ENCODE assay signal across 8 mouse cellular contexts in the genomic region with DNA sequence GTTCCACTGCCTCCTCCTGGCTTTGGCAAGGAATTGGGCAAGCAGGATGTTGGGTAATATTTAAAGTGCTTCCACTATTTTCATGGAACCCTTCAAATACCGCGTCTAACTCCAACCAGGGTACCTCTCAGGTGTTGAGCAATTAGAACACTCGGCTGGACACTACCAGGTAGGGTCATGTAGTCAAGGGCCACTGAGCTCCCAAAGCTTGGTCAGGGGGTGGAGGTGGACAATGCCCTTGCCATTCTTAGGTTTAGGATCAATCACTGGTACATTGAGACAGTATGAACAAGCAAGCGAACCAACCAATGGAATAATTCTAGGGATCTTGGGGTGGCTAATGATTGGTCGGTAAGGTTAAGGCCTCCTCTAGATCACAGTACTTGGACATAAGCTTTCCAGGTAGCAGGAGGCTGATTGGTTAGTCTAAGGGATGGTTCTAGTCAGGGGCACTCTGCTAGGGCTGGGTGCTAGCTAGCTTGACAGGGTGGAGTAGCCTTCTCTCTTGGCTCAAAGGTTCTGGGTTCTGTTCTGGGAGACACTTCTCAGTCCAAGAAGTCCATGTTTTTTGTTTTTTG. TPM values are rescaled to one million over a fixed set of nuclear protein-coding genes. Genes with fewer than 3 reads are reported as not detected.
DNase-seq lines count a peak whose midpoint lies in the region; ATAC-seq lines count a peak whose summit lies in the region.

No protein-coding gene starts in this region.

- no peak for DNase-seq in kidney, postnatal 4 days
- no peak for DNase-seq in thymus, postnatal 0 days (ENCODE audit: low spot score)
- DNase-seq in testis, postnatal 10 days (ENCODE audit: low spot score), result no peak
- DNase-seq in right cerebral cortex, adult 2 months (ENCODE audit: low spot score in 2 of 2), result no peak

- 35% methylated on average over 5 of the region's 5 CpGs for WGBS in kidney, embryonic 14.5 days
- WGBS in embryonic facial prominence, embryonic 12.5 days, result 17% methylated on average over 5 of the region's 5 CpGs
- WGBS in hindbrain, embryonic 16.5 days, result 32% methylated on average over 5 of the region's 5 CpGs
- WGBS in midbrain, embryonic 13.5 days, result 31% methylated on average over 5 of the region's 5 CpGs

- no peak overlapping the region; the same call in 1 of the 2 replicates for H3K9ac ChIP-seq in kidney, embryonic 14.5 days (ENCODE audit: low read depth, low read length)
- no peak overlapping the region for H3K9ac ChIP-seq in embryonic facial prominence, embryonic 12.5 days
- H3K9ac ChIP-seq in hindbrain, embryonic 16.5 days (ENCODE audit: low read depth, low read length), result peak overlapping the region; percentile 92; the same call in 1 of the 2 replicates
- no peak overlapping the region for H3K9ac ChIP-seq in midbrain, embryonic 13.5 days (replicated peaks)

- H3K27ac ChIP-seq in kidney, embryonic 14.5 days (ENCODE audit: low read depth, low read length), result no peak overlapping the region
- H3K27ac ChIP-seq in embryonic facial prominence, embryonic 12.5 days, result peak overlapping the region; percentile 96; the same call in 1 of the 2 replicates
- peak overlapping the region; percentile 92 for H3K27ac ChIP-seq in hindbrain, embryonic 16.5 days (ENCODE audit: low read depth, low read length)
- H3K27ac ChIP-seq in midbrain, embryonic 13.5 days, result no peak overlapping the region

- peak overlapping the region; percentile 50 for H3K4me3 ChIP-seq in kidney, embryonic 14.5 days (ENCODE audit: low read length)
- peak overlapping the region; percentile 50 for H3K4me3 ChIP-seq in embryonic facial prominence, embryonic 12.5 days
- peak overlapping the region; percentile 62 for H3K4me3 ChIP-seq in hindbrain, embryonic 16.5 days (ENCODE audit: low read length)
- peak overlapping the region; percentile 51 for H3K4me3 ChIP-seq in midbrain, embryonic 13.5 days (replicated peaks)

- no peaks in the 10 kb centered on the region for H3K9me3 ChIP-seq in kidney, embryonic 14.5 days (ENCODE audit: control insufficient read depth, low read length)
- no peaks in the 10 kb centered on the region for H3K9me3 ChIP-seq in embryonic facial prominence, embryonic 12.5 days
- H3K9me3 ChIP-seq in hindbrain, embryonic 16.5 days (ENCODE audit: control insufficient read depth, low read length), result no peaks in the 10 kb centered on the region
- H3K9me3 ChIP-seq in midbrain, embryonic 13.5 days, result no peaks in the 10 kb centered on the region

- H3K27me3 ChIP-seq in kidney, embryonic 14.5 days (ENCODE audit: control insufficient read depth, insufficient read depth, low read length), result peaks cover 5% of the 10 kb centered on the region
- no peaks in the 10 kb centered on the region for H3K27me3 ChIP-seq in embryonic facial prominence, embryonic 12.5 days
- no peaks in the 10 kb centered on the region for H3K27me3 ChIP-seq in hindbrain, embryonic 16.5 days (replicated peaks; ENCODE audit: control insufficient read depth, insufficient read depth, low read length)
- peaks cover 15% of the 10 kb centered on the region for H3K27me3 ChIP-seq in midbrain, embryonic 13.5 days

- peaks cover 28% of the 10 kb centered on the region for H3K4me1 ChIP-seq in kidney, embryonic 14.5 days (ENCODE audit: control insufficient read depth, insufficient read depth, low read length)
- H3K4me1 ChIP-seq in embryonic facial prominence, embryonic 12.5 days, result peaks cover 47% of the 10 kb centered on the region
- H3K4me1 ChIP-seq in hindbrain, embryonic 16.5 days (ENCODE audit: control insufficient read depth, insufficient read depth, low read depth, low read length), result peaks cover 39% of the 10 kb centered on the region
- peaks cover 48% of the 10 kb centered on the region for H3K4me1 ChIP-seq in midbrain, embryonic 13.5 days (replicated peaks)

- peaks cover 23% of the 10 kb centered on the region for H3K36me3 ChIP-seq in kidney, embryonic 14.5 days (ENCODE audit: control insufficient read depth, insufficient read depth, low read length)
- H3K36me3 ChIP-seq in embryonic facial prominence, embryonic 12.5 days, result peaks cover 23% of the 10 kb centered on the region
- peaks cover 18% of the 10 kb centered on the region for H3K36me3 ChIP-seq in hindbrain, embryonic 16.5 days (ENCODE audit: control insufficient read depth, insufficient read depth, low read length)
- H3K36me3 ChIP-seq in midbrain, embryonic 13.5 days, result peaks cover 25% of the 10 kb centered on the region

- no peak for ATAC-seq in kidney, embryonic 14.5 days (ENCODE audit: low FRiP score, low TSS enrichment)
- ATAC-seq in embryonic facial prominence, embryonic 12.5 days (ENCODE audit: insufficient number of reproducible peaks, insufficient read depth, low FRiP score, low TSS enrichment), result no peak
- ATAC-seq in hindbrain, embryonic 16.5 days, result no peak; the same call in 1 of the 2 replicates
- no peak for ATAC-seq in midbrain, embryonic 13.5 days

- H3K4me2 ChIP-seq in kidney, embryonic 14.5 days (replicated peaks; ENCODE audit: low read depth, low read length), result peak overlapping the region; percentile 96
- peak overlapping the region; percentile 96 for H3K4me2 ChIP-seq in embryonic facial prominence, embryonic 12.5 days (replicated peaks)
- H3K4me2 ChIP-seq in hindbrain, embryonic 16.5 days (ENCODE audit: low read length), result peak overlapping the region; percentile 97
- H3K4me2 ChIP-seq in midbrain, embryonic 13.5 days (replicated peaks), result peak overlapping the region; percentile 94

RNA-seq across cellular contexts. Expression of gene Ntn3, which starts 3.2 kb away (rescaled TPM):
- 4.6 and 5.3 TPM in 2 replicates for polyA plus RNA-seq in kidney, embryonic 14.5 days (2014; fragmentation: Nextera tagmentation; extraction: Ambion mirVana)
- 20.2 and 20.3 TPM in 2 replicates for polyA plus RNA-seq in embryonic facial prominence, embryonic 12.5 days (2016; fragmentation: Nextera tagmentation; extraction: Ambion mirVana)
- 4.5 and 4.6 TPM in 2 replicates for polyA plus RNA-seq in hindbrain, embryonic 16.5 days (2015; fragmentation: Nextera tagmentation; extraction: Ambion mirVana)
- polyA plus RNA-seq in midbrain, embryonic 13.5 days (2015; fragmentation: Nextera tagmentation; extraction: Ambion mirVana), result 3.3 and 4.6 TPM in 2 replicates
- 0.19 and 0.29 TPM in 2 replicates for polyA plus RNA-seq in thymus, postnatal 0 days (2015; fragmentation: Nextera tagmentation; extraction: Ambion mirVana)

RNA-seq across cellular contexts. Expression of gene Tbc1d24, which starts 7.2 kb away (rescaled TPM):
- 5.0 and 8.2 TPM in 2 replicates for polyA plus RNA-seq in kidney, embryonic 14.5 days (2014; fragmentation: Nextera tagmentation; extraction: Ambion mirVana)
- polyA plus RNA-seq in embryonic facial prominence, embryonic 12.5 days (2016; fragmentation: Nextera tagmentation; extraction: Ambion mirVana), result 8.7 and 8.9 TPM in 2 replicates
- polyA plus RNA-seq in hindbrain, embryonic 16.5 days (2015; fragmentation: Nextera tagmentation; extraction: Ambion mirVana), result 26.6 and 29.5 TPM in 2 replicates
- polyA plus RNA-seq in midbrain, embryonic 13.5 days (2015; fragmentation: Nextera tagmentation; extraction: Ambion mirVana), result 19.2 and 20.4 TPM in 2 replicates
- 1.4 and 1.5 TPM in 2 replicates for polyA plus RNA-seq in thymus, postnatal 0 days (2015; fragmentation: Nextera tagmentation; extraction: Ambion mirVana)

RNA-seq across cellular contexts. Expression of gene Tedc2, which starts 8.1 kb away (rescaled TPM):
- 13.4 and 14.8 TPM in 2 replicates for polyA plus RNA-seq in kidney, embryonic 14.5 days (2014; fragmentation: Nextera tagmentation; extraction: Ambion mirVana)
- 16.2 and 16.5 TPM in 2 replicates for polyA plus RNA-seq in embryonic facial prominence, embryonic 12.5 days (2016; fragmentation: Nextera tagmentation; extraction: Ambion mirVana)
- 8.9 and 10.1 TPM in 2 replicates for polyA plus RNA-seq in hindbrain, embryonic 16.5 days (2015; fragmentation: Nextera tagmentation; extraction: Ambion mirVana)
- 13.9 and 14.4 TPM in 2 replicates for polyA plus RNA-seq in midbrain, embryonic 13.5 days (2015; fragmentation: Nextera tagmentation; extraction: Ambion mirVana)
- polyA plus RNA-seq in thymus, postnatal 0 days (2015; fragmentation: Nextera tagmentation; extraction: Ambion mirVana), result 6.9 and 8.0 TPM in 2 replicates

RNA-seq across cellular contexts. Expression of gene Ccnf, which starts 38.8 kb away (rescaled TPM):
- 43.9 and 66.6 TPM in 2 replicates for polyA plus RNA-seq in kidney, embryonic 14.5 days (2014; fragmentation: Nextera tagmentation; extraction: Ambion mirVana)
- polyA plus RNA-seq in embryonic facial prominence, embryonic 12.5 days (2016; fragmentation: Nextera tagmentation; extraction: Ambion mirVana), result 78.2 and 85.3 TPM in 2 replicates
- 14.4 and 17.6 TPM in 2 replicates for polyA plus RNA-seq in hindbrain, embryonic 16.5 days (2015; fragmentation: Nextera tagmentation; extraction: Ambion mirVana)
- polyA plus RNA-seq in midbrain, embryonic 13.5 days (2015; fragmentation: Nextera tagmentation; extraction: Ambion mirVana), result 30.9 and 32.9 TPM in 2 replicates
- polyA plus RNA-seq in thymus, postnatal 0 days (2015; fragmentation: Nextera tagmentation; extraction: Ambion mirVana), result 63.0 and 74.3 TPM in 2 replicates

RNA-seq across cellular contexts. Expression of gene Atp6v0c, which starts 43.0 kb away (rescaled TPM):
- 528 and 578 TPM in 2 replicates for polyA plus RNA-seq in kidney, embryonic 14.5 days (2014; fragmentation: Nextera tagmentation; extraction: Ambion mirVana)
- polyA plus RNA-seq in embryonic facial prominence, embryonic 12.5 days (2016; fragmentation: Nextera tagmentation; extraction: Ambion mirVana), result 445 and 455 TPM in 2 replicates
- polyA plus RNA-seq in hindbrain, embryonic 16.5 days (2015; fragmentation: Nextera tagmentation; extraction: Ambion mirVana), result 1,653 and 1,817 TPM in 2 replicates
- 843 and 851 TPM in 2 replicates for polyA plus RNA-seq in midbrain, embryonic 13.5 days (2015; fragmentation: Nextera tagmentation; extraction: Ambion mirVana)
- polyA plus RNA-seq in thymus, postnatal 0 days (2015; fragmentation: Nextera tagmentation; extraction: Ambion mirVana), result 506 and 523 TPM in 2 replicates

Comparison
In these comparisons a context has a peak if more than half of its experiments do, and no peak if none do; other contexts are left out.
1. H3K27ac ChIP-seq: peak in embryonic facial prominence, embryonic 12.5 days (single experiment) and hindbrain, embryonic 16.5 days (single experiment); none in kidney, embryonic 14.5 days (single experiment) and midbrain, embryonic 13.5 days (single experiment).
2. Peak in every context shown above with its lines, with median percentiles within 50 percentile points of each other: H3K4me2 ChIP-seq and H3K4me3 ChIP-seq.